Mouse (Mus musculus) intestine, embryonic 14.5 days (tissue): Measurements from ENCODE around the gene Nnmt. TPM values are rescaled to one million over a fixed set of nuclear protein-coding genes. Genes with fewer than 3 reads are reported as not detected.
A peak's percentile ranks its signal among the peaks of the same experiment; 100 is the strongest.

Experiments used
- ATAC-seq: fragments of 200-750 bp; cut with Nextera tagmentation; replicated peaks from 2 replicates; pipeline ENCODE4 v1.8.0; 2017; ENCODE audit warnings: low read depth, moderate number of reproducible peaks, moderate TSS enrichment, moderate library complexity; ENCODE audit not compliant: low FRiP score, low TSS enrichment
- DNase-seq: peaks from one replicate; pipeline ENCODE4 v3.0.0-alpha.2; 2018; ENCODE audit warnings: low spot score
- H3K27ac ChIP-seq: fragments of 300-500 bp; sonication (generic); 2 replicates; pipeline ENCODE4 v1.5.1; 2014; ENCODE audit warnings: low read depth, mild to moderate bottlenecking, control low read depth
- H3K27me3 ChIP-seq: fragments of 300-500 bp; sonication (generic); replicated peaks from 2 replicates; pipeline ENCODE4 v1.6.1; 2014; ENCODE audit warnings: low read length, control low read depth; ENCODE audit not compliant: control insufficient read depth, insufficient read depth
- H3K36me3 ChIP-seq: fragments of 300-500 bp; sonication (generic); 2 replicates; pipeline ENCODE4 v1.6.1; 2014; ENCODE audit warnings: low read length, control low read depth; ENCODE audit not compliant: control insufficient read depth, insufficient read depth
- H3K4me1 ChIP-seq: fragments of 300-500 bp; sonication (generic); replicated peaks from 2 replicates; pipeline ENCODE4 v1.6.1; 2014; ENCODE audit warnings: low read length, control low read depth, mixed read lengths; ENCODE audit not compliant: control insufficient read depth, insufficient read depth
- H3K4me2 ChIP-seq: fragments of 300-500 bp; sonication (generic); 2 replicates; pipeline ENCODE4 v1.6.1; 2014; ENCODE audit warnings: low read length
- H3K4me3 ChIP-seq: fragments of 300-500 bp; sonication (generic); 2 replicates; pipeline ENCODE4 v1.5.1; 2014; ENCODE audit warnings: low read depth, low read length, control low read depth, mixed read lengths
- H3K9ac ChIP-seq: fragments of 300-500 bp; sonication (generic); 2 replicates; pipeline ENCODE4 v1.6.1; 2014; ENCODE audit warnings: mild to moderate bottlenecking, low read length
- H3K9me3 ChIP-seq: fragments of 300-500 bp; sonication (generic); 2 replicates; pipeline ENCODE4 v1.6.1; 2016; ENCODE audit warnings: low read length, control low read depth; ENCODE audit not compliant: control insufficient read depth
- WGBS: fragments of 180-500 bp; shearing (Covaris S2); extraction: QIAGEN DNeasy Blood & Tissue Kit; methylation state at CpG from one replicate; pipeline ENCODE4 v1.1.7; 2014; 5-methylcytosine and 5-hydroxymethylcytosine counted together
- polyA plus RNA-seq: library from polyadenylated mRNA; unstranded; fragments of >200 nt; fragmentation: Nextera tagmentation; extraction: Ambion mirVana; gene quantifications from 2 replicates; pipeline ENCODE4 v1.2.1, GENCODE M21; 2014

Nnmt gene
- polyA plus RNA-seq, 1 experiment from 2014 or later: 2.7 TPM

GRCm38 (mm10) chr9:48648285-48649097 lies 43.5 kb upstream of the Nnmt start:
- Histone ChIP-seq H3K36me3 (no peaks in the 10 kb centered on the region), H3K4me2 (no peak overlapping the region; the same call in 1 of the 2 replicates), H3K4me1 (peaks cover 11% of the 10 kb centered on the region), H3K4me3 (no peak overlapping the region), H3K9ac (no peak overlapping the region), H3K27ac (no peak overlapping the region), H3K27me3 (peaks cover 3% of the 10 kb centered on the region), H3K9me3 (no peaks in the 10 kb centered on the region)
- no peak for ATAC-seq
- peak; percentile 49 for DNase-seq
- 57% methylated on average over 12 of the region's 12 CpGs for WGBS

GRCm38 (mm10) chr9:48647648-48648284 lies 42.8 kb upstream of the Nnmt start:
- no peak overlapping the region for H3K27ac ChIP-seq
- 39% methylated on average over 10 of the region's 10 CpGs for WGBS
- H3K4me2 ChIP-seq: no peak overlapping the region
- no peaks in the 10 kb centered on the region for H3K36me3 ChIP-seq
- no peak overlapping the region for H3K9ac ChIP-seq
- H3K4me1 ChIP-seq: peaks cover 11% of the 10 kb centered on the region
- no peak for DNase-seq
- peaks cover 3% of the 10 kb centered on the region for H3K27me3 ChIP-seq
- H3K9me3 ChIP-seq: no peaks in the 10 kb centered on the region
- ATAC-seq: no peak
- no peak overlapping the region for H3K4me3 ChIP-seq

- Histone ChIP-seq H3K9ac (no peak overlapping the region), H3K27me3 (peaks cover 3% of the 10 kb centered on the region), H3K4me2 (no peak overlapping the region), H3K9me3 (no peaks in the 10 kb centered on the region), H3K36me3 (no peaks in the 10 kb centered on the region), H3K4me3 (no peak overlapping the region), H3K27ac (no peak overlapping the region), H3K4me1 (peaks cover 11% of the 10 kb centered on the region)
- no peak for ATAC-seq
- DNase-seq: peak; percentile 49
- 53% methylated on average over 16 of the region's 16 CpGs for WGBS
Measured at GRCm38 (mm10) chr9:48646781-48647647, 42.1 kb upstream of the Nnmt start.

- peak; percentile 16; the same call in 1 of the 2 replicates for ATAC-seq
- DNase-seq: peak; percentile 86
- H3K4me3 ChIP-seq: no peak overlapping the region
- H3K27ac ChIP-seq: no peak overlapping the region
- WGBS: 21% methylated on average over 4 of the region's 4 CpGs
- H3K27me3 ChIP-seq: peaks cover 3% of the 10 kb centered on the region
- H3K4me1 ChIP-seq: peaks cover 11% of the 10 kb centered on the region
- no peaks in the 10 kb centered on the region for H3K36me3 ChIP-seq
- H3K9ac ChIP-seq: no peak overlapping the region
- H3K4me2 ChIP-seq: no peak overlapping the region
- no peaks in the 10 kb centered on the region for H3K9me3 ChIP-seq
Measured at GRCm38 (mm10) chr9:48646251-48646650, 41.3 kb upstream of the Nnmt start.

- WGBS: 72% methylated on average over 4 of the region's 4 CpGs
Measured at GRCm38 (mm10) chr9:48645648-48646126, 40.7 kb upstream of the Nnmt start.

GRCm38 (mm10) chr9:48644926-48645647 lies 40.1 kb upstream of the Nnmt start:
- Histone ChIP-seq H3K9me3 (no peaks in the 10 kb centered on the region), H3K4me3 (no peak overlapping the region), H3K4me2 (no peak overlapping the region), H3K9ac (no peak overlapping the region), H3K27ac (no peak overlapping the region), H3K36me3 (no peaks in the 10 kb centered on the region), H3K27me3 (peaks cover 3% of the 10 kb centered on the region), H3K4me1 (peaks cover 11% of the 10 kb centered on the region)
- WGBS: 48% methylated on average over 13 of the region's 13 CpGs
- DNase-seq (peak; percentile 54), ATAC-seq (no peak)

More at GRCm38 (mm10) chr9:48645648-48646126, 40.7 kb upstream of the Nnmt start:
- H3K4me1 ChIP-seq: peaks cover 11% of the 10 kb centered on the region
- no peaks in the 10 kb centered on the region for H3K9me3 ChIP-seq
- no peak overlapping the region for H3K4me2 ChIP-seq
- H3K27me3 ChIP-seq: peaks cover 3% of the 10 kb centered on the region
- H3K9ac ChIP-seq: no peak overlapping the region
- no peak overlapping the region for H3K27ac ChIP-seq
- DNase-seq (peak; percentile 53), ATAC-seq (no peak)
- no peak overlapping the region for H3K4me3 ChIP-seq
- H3K36me3 ChIP-seq: no peaks in the 10 kb centered on the region

- Histone ChIP-seq H3K36me3 (no peaks in the 10 kb centered on the region), H3K4me1 (peaks cover 6% of the 10 kb centered on the region), H3K9me3 (no peaks in the 10 kb centered on the region), H3K27ac (no peak overlapping the region), H3K27me3 (peaks cover 3% of the 10 kb centered on the region), H3K4me3 (no peak overlapping the region), H3K4me2 (no peak overlapping the region), H3K9ac (no peak overlapping the region)
- 79% methylated on average over 3 of the region's 3 CpGs for WGBS
- ATAC-seq: no peak
- DNase-seq: peak; percentile 45
Measured at GRCm38 (mm10) chr9:48644376-48644775, 39.4 kb upstream of the Nnmt start.

- WGBS: 87% methylated on average over 8 of the region's 8 CpGs
- no peak for DNase-seq
Measured at GRCm38 (mm10) chr9:48641636-48642035, 36.7 kb upstream of the Nnmt start.

More at GRCm38 (mm10) chr9:48641636-48642035, 36.7 kb upstream of the Nnmt start:
- Histone ChIP-seq H3K4me1 (0 out of 2 replicates have a peak, but pooled peaks cover 5% of the 10 kb centered on the region), H3K4me3 (no peak overlapping the region), H3K27me3 (no peaks in the 10 kb centered on the region), H3K27ac (no peak overlapping the region), H3K4me2 (no peak overlapping the region), H3K9ac (no peak overlapping the region), H3K9me3 (no peaks in the 10 kb centered on the region), H3K36me3 (no peaks in the 10 kb centered on the region)
- ATAC-seq: no peak
